Mouse (Mus musculus) embryo, embryonic 10.5 days (tissue): Measurements from ENCODE around the gene Uck1.

ENCODE experiments used
- DNase-seq: peaks from one replicate; pipeline ENCODE4 v3.0.0-alpha.2; 2015; ENCODE audit warnings: low spot score

Uck1 gene

DNA sequence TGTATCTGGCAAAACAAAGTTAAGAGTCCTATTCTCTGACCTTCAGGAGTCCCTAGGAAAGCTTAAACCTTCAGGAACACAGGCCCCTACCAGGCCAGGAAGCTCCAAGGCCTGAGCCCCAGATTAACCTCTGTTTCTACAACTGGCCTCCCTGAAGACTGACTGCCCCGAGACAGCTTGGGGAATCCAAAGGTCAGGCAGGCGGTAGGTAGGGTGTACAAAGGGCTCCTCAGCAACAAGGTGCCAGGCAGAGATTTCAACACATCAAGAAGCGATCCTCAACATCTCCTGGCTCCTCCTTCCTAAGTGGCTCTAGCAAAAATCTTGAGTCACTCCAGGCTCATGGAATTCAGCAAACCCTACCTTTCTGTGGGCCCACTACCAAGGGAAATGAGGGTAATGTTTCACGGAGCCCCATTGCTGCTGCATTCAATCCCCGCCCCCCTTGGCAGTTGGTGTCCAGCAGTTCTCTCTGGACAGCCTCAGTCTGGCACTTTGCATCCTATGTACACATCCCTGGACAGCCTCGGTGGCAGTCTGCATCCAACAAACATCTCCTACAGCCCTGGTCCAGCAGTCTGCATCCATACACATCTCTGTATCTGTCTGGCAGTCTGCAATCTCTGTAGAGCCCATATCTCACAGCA, 949 bp downstream of the Uck1 start:
- DNase-seq, result no peak

GRCm38 (mm10) chr2:32256273-32256672, 3.7 kb downstream of the Uck1 start:
- DNase-seq, result no peak

DNA sequence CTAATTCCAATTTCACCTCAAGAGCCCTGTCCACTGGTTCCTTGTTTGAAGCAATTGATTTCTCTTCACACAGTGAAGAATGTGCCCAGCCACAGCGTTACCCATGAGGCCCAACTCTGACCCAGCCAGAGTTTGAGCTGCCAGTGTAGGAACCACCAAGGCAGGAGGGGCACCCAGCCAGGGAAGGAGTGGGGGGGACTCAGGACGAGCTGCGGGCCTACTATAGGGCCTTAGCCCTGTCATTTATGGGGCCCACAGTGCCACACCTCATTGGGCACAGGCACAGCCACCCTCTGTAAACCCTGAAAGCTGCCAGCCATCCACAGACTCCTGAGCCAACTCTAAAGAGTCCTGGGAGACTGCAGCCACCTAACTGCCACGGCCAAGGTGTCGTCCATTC, 5.4 kb downstream of the Uck1 start:
- DNase-seq, result no peak

DNA sequence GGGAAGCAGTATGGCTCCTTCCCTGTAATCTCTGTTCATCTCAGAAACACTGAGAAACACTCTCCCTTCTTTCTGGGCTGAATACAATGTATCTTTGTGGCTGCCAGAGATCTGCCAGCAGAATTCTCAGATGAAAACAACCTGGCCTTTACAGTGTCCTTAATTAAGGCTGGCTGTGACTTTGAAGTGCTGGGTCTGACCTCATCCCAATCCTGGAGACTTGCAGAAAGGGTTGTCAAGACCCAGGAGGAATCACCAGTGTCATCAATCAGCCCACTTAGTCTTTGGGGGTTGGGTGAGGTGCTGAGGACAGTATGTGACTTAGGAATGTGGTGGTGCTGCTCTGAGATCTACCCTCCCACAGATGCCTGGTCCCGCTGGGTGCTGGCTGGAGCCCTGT, 6.6 kb downstream of the Uck1 start:
- DNase-seq, result no peak

GRCm38 (mm10) chr2:32252658-32253057, 7.3 kb downstream of the Uck1 start:
- DNase-seq, result no peak

DNA sequence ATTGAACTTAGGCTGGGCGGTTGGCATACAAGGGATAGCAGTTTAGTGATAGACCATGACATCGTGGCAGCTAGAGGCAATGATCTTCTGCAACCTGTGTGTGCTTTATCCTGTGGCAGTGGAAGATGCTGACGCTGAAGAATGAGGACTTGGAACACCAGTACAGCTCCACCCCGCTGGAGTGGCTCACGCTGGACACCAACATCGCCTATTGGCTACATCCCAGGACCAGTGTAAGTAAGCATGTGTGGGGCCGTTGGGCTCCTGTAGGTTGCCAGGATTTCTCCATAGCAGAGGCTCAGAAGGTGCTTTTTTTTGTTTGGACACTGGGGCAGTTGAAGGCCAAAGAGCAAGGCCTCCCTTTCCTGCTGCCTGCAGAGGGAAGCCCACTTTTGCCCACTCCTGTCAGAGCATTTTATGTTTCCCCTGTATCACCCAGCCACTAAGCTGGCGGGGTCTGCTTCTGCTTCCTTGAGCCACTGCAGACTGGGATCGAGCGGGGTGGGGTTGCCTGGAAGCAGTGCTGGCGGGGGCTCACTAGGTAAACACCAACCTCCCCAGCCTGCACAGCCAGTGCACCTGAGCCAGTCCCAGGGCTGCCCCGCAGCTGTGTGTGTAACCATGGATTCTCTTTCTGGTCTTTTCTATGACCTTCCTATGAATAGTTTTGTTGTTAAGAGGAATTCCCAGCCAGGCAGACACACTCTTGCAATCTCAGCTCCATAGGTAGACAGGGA, 8.0 kb downstream of the Uck1 start:
- no peak for DNase-seq

- DNase-seq, result no peak
These were observed 11.3 kb downstream of the Uck1 start for GRCm38 (mm10) chr2:32248377-32249361.

DNA sequence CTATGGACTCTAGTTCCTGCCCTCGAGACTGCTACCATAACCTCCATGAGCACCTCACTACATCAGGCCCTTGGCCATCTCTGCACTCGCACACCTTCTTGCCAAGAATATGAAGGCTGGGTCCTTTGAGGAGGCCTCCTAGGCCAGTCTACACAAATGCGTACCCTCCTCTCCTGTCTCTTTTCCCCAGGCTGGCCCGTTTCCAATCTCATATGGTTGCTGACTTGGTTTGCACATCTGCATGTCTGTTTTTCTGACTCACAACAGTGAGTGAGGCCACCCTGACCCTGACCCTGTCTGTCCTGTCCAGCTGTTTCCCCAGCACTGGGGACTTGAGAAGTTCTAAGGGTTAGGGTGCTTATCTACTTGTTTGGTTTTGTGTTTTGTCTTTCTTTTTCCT, 13.2 kb downstream of the Uck1 start:
- DNase-seq, result no peak

DNA sequence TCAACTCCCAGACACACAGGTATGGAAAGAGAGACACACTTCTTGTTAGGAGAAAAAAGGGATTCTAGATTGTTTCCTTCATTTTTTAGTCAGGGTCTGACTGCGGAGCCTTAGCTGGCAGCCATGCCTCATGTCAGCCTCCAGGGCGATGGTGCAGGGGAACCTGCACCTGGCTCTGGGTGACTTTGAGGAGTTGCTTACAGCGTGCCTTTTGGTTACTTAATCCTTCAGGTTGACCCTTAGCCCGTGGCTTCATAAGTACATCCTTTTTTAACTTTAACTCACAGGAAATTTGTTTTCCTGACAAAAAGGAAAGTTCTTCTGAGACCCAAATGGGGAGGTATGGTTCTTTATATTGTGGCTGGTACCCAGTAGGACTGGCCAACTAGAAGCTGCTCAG, 17.0 kb downstream of the Uck1 start:
- DNase-seq, result no peak

GRCm38 (mm10) chr2:32240591-32240990, 19.4 kb downstream of the Uck1 start:
- no peak for DNase-seq

DNA sequence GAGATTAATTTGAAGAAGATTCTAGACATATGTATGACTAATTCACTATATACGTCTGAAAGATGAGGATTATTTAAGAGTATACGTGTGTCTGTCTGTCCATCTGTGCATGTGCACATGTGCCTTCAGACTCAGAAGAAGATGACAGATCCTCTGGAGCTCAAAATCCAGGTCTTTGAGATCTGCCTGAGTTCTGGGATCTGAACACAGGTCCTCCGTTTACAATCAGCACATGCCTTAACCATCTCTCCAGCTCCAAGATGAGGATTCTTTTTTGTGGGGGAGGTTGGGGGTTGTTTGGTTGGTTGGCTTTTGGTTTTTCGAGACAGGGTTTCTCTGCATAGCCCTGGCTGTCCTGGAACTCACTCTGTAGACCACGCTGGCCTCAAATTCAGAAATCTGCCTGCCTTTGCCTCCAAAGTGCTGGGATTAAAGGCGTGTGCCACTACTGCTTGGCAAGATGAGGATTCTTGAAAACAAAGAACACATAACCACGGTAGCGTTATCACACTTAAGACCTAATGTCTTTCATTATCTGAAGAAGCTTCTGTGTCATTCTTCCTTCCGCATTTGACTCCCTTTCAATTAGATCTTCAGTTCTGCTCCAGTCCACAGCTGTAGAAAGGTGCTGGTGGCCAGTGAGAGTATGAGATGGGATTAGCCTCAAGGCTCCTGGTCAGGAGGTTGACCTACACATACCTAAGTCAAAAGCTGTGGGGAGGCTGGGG, 21.1 kb downstream of the Uck1 start:
- no peak for DNase-seq

GRCm38 (mm10) chr2:32237571-32237970, 22.4 kb downstream of the Uck1 start:
- DNase-seq, result no peak

GRCm38 (mm10) chr2:32236760-32237487, 23.0 kb downstream of the Uck1 start:
- peak; percentile 85 for DNase-seq

DNA sequence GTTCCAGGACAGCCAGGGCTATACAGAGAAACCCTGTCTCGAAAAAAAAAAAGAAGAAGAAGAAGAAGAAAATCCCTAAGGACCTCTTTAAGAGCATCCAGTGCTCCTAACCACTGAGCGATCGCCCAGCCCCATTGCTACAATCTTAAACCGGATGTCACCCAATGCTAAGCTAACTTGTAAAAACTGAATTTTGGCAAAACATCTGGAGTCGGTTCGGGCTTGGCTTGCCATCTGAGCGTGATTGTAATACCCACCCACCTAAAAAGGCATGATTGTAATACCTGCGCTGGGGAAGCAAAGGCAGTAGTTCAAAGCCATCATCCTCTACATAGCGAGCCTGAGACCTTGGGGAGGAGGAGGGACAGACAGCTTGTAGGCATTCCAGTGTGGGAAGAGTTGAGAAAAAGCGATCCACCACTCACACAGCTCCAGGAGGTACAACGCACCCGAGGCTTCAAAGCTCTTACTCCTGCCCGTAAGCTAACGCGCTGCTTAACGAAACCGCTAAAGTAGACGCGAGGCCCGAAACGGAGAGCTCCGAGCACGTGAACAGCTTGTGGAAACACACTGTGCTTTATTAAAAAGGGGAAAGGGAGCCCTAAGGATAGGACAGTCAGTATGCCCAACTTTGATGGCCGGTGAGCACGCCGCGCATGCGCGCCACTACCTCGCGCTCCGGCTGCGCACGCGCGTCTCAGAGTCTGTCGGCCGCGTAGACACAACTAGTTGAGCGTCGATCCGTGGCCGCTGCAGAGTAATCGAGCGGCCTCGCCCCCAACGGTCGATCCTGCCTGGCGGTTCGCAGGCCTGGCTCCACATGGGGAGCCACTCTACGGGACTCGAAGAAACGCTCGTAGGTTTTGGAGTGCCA, 23.8 kb downstream of the Uck1 start, which contains the start of gene Pomt1:
Gene Pomt1, plus strand, starts transcription at position 705 of the 874 bp plus-strand sequence.
- peak; percentile 97 for DNase-seq

GRCm38 (mm10) chr2:32235433-32235832, 24.5 kb downstream of the Uck1 start:
- DNase-seq, result no peak

DNA sequence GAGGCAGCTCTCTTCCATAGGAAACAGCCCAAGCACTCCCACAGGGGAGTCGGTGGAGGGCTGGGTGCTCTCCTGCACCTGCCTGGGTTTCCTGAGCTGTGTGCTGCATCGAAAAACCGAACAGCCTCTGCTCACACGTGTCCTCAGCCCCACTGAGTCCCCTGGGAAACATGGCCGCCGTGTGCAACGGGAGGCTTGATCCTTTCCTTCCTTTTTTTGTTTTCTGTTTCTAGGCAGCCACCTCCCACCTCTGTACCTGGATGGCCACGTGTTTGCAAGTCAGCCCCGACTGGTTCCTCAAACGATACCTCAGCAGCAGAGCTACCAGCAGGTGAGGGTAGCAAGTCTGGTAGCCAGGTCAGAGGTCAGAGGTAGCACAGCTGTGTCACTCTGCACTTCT, 37.9 kb downstream of the Uck1 start:
- DNase-seq, result no peak

- no peak for DNase-seq
These were observed 38.4 kb downstream of the Uck1 start for GRCm38 (mm10) chr2:32221577-32221976.

DNA sequence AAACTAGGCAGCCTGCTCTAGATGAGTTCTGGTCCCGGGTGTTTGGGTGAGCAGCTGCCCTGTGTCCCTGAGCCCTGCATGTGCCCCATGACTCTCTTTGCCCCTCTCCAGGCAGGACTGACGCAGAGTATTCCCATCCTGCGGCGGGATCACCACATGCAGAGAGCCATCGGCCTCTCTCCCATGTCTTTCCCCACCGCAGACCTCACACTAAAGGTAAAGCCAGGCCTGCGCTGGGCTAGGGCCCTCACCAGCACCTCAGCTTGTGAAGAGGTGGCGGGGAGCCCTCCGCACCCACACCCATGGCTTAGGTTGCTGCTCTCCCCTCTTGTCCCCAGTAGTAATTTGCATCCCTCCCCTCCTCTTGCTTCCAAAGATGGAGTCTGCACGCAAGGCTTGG, 39.0 kb downstream of the Uck1 start:
- DNase-seq, result no peak

DNA sequence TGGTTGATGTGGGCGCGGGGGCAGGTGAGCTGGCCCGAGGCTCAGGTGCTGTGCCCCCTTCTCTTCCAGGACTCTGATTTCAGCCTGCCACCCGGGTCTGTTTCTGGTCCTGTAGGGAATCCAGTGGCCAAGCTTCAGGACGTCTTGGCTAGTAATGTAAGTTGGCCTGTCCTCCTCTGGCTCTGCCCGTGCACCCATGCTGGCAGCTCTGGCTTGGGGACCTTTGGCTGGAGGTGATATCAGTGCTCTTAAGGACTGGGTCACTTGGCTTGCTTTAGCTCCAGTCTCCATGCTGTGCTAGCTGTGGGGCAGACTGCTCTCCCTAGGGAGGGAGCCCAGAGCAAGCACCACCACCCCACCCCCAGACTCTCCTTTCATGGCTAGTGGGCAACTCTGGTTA, 39.9 kb downstream of the Uck1 start:
- DNase-seq, result no peak

- DNase-seq, result no peak
These were observed 40.5 kb downstream of the Uck1 start for GRCm38 (mm10) chr2:32219501-32219900.
